Mouse (Mus musculus): ENCODE measurements at regions not wholly inside any gene's neighbourhood (a gene's known extent, or its start where the extent isn't known, plus 50 kb on each side); places are given as distances from the start of the nearest gene placed in this dataset.
A peak's percentile ranks its signal among the peaks of the same experiment; 100 is the strongest.

DNA sequence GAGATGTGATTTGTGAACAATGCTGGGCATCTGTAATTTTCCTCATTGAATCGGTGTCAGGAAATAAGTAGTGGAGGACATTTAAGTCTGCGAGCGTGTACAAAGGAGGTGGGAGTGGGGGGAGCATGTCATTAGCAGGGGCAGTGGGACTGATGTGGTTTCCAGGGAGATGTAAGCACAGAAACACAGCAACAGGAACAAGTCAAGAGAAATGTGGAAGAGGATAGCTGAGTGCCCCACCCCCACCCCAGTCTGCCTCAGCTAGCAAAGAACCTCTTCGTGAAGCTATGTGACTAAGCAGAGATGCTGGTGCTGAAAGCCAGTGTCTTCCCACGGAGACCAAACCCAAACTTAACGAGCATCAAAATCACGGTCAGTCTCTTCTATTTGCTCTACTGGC is 151.9 kb downstream of the Drd1 start:
- no peak for DNase-seq (ENCODE audit: inconsistent age in 2 of 2, low spot score in 1 of 2)

DNA sequence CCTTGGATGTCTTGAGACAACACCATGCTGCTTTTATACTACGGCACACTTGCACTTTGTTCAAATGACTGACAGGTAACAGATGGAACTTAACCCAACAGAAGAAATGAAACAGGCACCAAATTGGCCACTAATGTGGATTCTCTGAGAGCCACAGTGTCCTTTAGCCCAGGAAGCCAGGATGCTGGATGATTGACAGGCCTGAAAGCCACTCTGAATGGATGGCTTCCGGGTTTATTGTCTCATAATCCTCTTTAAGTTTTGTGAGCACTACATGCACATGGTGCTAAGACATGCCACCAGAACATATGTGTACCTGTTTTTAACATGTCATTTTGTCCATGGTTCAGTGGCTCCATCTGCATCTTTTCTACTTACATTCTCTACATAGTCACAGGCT is 152.7 kb downstream of the Drd1 start:
- no peak for DNase-seq (ENCODE audit: inconsistent age in 2 of 2, low spot score in 1 of 2)

DNA sequence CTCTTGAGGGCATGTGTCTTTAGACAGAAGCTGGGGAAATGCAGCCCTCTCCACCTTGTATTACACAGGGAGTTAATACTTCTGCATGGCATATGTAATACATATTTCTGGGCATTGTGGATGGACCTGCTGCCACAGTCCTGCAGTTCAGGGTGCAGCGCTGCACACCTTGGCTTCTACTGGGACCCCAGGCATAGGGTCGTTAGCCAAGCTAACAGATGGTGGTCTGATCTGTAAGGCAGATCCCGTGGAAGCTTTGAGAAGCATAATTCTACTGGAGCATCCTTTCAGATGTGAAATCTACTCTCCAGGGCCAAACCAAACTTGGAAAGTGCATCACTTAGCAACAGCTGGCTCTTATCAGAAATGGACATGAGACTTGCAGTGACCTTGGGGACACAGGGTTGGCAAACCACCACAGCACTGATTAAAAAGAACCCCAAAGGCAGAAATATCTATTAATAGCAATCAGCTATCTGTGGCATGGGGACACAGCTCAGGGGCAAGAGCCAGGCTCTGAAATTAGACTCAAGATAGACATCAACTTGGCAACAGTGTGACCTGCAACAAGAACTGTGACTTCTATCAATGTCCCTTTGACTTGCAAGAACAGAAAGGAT is 155.0 kb downstream of the Drd1 start:
- DNase-seq (ENCODE audit: inconsistent age in 2 of 2, low spot score in 1 of 2) = peak in 1 of 2 experiments; percentile 41

DNA sequence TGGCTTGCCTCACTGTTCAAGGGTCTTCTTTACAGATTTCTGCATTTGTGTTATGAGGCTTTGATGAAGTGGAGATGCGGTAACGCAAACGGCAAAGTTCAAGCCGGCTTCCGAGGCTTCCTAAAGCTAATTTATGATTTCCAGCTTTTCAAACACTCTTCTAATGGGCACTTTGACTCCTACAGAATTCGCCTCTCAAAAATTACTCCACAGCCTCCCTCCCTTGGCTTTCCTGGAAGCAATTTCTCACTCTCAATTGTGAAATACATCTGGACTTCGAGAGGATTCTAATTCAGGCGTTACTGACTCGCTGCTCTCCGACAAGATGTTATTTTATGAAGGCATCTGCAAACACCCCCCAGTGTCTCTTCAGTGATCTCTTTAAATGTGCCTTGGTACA is 157.2 kb downstream of the Drd1 start:
- DNase-seq (ENCODE audit: inconsistent age in 2 of 2, low spot score in 1 of 2) = no peak

DNA sequence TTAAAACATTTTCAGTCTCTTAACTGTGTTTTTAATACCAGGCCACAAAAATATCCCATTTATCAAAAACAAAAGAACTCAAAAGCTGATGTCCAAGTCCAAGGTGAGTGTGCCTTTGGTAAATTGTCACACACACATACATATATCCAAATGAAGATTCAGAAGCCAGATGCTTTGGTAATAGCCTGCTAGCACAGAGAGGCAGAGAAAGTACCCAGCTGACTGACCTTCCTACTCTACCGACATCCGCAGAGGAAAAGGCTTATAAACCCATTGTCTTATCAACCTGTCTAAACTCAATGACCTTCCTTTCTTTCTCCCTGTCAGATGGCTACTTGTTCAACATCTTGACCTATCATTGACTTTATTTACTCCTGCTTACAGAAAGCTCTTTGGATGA is 158.3 kb downstream of the Drd1 start:
- no peak for DNase-seq (ENCODE audit: inconsistent age in 2 of 2, low spot score in 1 of 2)

DNA sequence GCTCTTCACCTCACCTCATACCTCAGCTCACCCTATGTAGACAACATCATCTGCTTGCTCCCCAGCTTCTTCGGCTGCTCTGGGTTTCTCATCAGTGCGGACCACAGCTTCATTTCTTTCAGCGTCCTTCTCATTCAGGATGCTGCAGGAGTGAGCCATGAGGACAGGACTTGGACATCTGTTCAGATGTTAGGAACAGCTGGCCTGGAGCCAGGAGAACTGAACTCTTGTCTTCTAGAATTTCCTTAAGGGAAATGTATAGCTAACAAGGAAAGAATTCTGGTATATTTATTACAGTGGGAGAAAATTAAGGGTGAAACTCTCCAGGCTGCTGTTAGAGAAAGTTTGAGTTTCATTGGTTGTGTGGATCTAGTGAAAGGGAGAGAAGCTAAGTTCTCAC is 167.1 kb downstream of the Drd1 start:
- no peak for DNase-seq (ENCODE audit: inconsistent age in 2 of 2, low spot score in 1 of 2)

DNA sequence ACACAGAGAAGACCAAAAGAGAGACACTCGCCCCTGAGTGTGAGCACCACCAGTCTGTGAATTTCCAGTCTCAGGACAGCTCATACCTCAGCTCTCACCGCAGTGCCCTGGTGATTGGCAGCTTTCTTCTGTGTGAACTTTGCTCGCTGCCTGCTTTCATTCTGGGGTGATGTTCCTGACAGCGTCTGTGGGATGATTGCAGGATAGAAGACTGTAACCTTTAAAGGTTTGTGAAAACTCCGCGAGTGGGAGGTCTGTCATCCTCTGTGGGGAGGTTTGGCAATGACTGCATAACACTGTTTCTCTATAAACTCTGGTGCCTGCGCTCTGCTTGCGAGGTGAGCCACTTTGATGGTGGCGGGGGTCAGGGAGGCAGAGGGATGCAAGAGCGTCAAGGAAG is 169.7 kb downstream of the Drd1 start:
- DNase-seq (ENCODE audit: inconsistent age in 2 of 2, low spot score in 1 of 2) = no peak

DNA sequence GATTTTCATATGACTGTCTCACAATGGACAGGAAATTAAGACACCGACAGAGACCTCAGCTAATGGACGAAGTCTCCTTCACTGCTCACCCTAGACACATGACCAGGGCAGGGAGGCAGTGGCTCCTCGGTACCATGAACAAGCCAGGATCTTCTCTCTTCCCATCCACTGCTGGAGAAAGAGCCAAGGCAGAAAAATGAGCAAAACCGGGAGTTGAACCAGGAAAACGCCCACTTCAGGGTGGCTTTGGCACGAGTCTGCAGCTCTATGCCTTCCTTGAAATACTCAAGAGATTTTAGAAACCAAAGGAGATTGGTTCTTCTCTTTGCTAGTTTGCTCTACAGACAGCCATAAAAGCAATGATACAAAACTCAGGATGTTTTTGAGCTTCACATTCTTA is 172.3 kb downstream of the Drd1 start:
- DNase-seq (ENCODE audit: inconsistent age in 2 of 2, low spot score in 1 of 2) = no peak

DNA sequence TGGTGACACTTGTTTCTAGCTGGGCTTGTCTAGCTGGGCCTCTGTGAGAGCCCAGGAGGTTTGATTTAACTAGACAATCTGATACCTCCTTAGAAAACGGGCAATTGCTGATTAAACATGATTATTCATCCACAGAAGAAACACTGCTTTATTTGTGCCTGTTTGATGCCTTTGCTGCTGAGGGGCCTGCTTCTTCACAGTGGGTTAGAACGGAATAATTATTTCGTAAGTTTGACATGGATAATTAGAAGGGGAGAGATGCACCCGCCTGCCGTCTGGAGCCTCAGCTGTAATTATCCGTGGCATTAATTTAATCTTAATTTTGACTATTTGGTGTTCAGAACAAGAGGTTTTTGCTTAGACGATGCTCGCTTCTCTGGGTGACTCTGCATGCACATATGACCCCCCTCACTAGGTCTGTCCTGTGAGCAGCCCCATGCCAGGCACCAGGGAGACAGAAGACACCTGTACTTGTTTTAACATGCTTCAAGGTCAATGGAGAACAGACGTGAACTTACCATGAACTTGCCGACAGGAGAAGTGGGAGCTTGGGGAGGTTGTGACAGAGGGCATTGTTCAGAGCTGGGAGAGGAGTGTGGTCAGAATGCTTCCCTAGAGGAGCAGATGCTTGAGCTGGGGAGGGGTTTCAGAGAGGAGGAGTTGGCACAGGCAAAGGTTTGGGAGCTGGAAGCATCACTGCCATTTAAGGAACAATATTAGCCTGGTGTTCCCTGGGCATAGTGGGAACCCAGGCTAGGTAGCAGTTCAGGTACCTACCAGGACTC is 174.8 kb downstream of the Drd1 start:
- no peak for DNase-seq (ENCODE audit: inconsistent age in 2 of 2, low spot score in 1 of 2)

DNA sequence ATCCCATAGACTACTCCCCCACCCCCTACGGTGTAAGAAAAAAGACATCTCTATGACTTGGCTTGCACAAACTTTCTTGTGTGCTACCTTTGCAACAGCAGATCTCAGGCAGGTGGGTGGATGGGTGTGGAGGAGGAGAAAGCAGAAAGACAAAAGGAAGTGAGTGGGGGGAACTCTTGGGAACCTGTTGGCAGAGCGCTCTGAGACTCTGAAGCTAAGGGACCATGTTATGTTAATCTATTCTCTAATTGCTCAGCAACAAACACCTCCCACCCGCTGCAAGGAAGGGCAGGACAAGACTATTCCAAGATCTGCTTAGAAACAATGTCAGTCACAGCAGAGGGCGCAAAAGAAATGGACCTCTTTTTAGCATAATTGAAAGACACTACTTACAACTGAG is 180.0 kb downstream of the Drd1 start:
- DNase-seq (ENCODE audit: inconsistent age in 2 of 2, low spot score in 1 of 2) = no peak

DNA sequence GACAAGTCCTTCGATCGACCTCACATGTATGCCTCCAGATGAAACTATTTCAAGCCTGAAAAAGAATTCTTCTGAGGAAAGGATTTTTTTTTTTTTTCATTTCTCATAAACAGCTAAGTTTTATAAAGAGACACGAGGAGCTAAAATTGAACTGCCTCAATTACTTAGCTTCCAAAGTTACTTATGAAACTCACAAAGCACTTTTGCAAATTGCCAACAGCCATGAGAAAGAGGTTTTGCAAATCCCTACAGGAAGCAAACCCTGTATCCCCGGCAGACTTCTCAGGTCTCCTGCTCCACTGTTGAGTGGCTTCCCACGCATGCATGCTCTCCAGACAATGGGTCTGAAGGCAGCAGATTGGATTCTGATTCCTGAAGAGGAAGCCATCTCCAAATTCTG is 190.2 kb downstream of the Drd1 start:
- no peak for DNase-seq (ENCODE audit: inconsistent age in 2 of 2, low spot score in 1 of 2)

DNA sequence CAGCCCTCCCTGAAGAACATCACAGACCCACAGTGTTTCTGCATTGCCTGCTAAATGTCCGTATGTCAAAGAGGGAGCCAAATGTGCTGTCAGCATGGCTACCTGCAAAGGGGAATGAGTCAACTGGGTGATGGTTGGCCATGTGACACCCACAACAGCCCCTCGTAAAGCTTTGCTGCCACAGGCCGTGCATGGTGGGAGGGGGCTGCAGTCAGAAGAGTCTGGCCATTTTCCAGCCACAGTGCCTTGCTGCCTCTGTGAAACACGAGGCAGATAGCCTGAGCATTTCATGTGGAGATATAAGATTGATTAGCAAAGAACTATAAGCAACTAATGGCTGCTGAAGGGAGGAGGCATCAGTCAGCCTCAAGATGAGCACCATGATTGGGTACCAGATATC is 193.2 kb downstream of the Drd1 start:
- DNase-seq (ENCODE audit: inconsistent age in 2 of 2, low spot score in 1 of 2) = no peak

DNA sequence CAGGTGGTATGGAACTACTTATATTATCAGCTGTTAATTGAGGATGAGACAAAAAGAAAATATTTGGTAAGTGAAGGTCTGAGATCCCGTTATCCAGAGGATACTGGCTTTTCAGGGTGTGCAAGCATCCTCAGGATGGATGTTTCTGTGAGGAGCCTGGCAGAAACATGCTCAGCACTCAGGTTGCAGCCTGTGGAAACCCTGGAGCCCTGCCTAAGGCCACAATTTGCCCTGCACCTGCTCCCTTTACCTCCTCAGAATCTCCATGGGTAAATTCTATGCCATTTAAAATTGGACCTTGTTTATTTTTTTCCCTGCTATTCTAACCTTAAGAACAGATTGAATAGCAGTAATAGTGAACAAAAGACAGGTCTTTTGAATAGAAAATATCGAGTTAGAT is 201.3 kb downstream of the Drd1 start:
- no peak for DNase-seq (ENCODE audit: inconsistent age in 2 of 2, low spot score in 1 of 2)

DNA sequence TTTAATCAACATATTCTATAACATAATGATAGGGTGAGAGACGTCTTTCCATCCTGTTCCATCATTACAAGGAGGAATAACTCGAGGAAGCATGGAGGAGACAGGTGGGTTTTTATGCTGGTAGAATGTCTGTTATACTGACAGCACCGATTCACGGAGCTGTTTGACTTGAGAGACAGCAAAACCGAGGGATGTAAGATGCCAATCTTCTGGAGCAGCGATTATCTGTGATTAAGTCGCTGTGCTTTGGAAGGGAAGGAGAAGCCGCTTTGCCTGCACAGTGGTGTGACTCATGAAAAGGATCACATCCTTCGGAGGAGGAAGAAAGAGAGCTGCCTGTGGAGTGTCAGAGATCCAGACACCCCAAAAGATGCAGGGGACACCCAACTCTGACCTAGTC is 205.4 kb downstream of the Drd1 start:
- DNase-seq (ENCODE audit: inconsistent age in 2 of 2, low spot score in 1 of 2) = no peak

DNA sequence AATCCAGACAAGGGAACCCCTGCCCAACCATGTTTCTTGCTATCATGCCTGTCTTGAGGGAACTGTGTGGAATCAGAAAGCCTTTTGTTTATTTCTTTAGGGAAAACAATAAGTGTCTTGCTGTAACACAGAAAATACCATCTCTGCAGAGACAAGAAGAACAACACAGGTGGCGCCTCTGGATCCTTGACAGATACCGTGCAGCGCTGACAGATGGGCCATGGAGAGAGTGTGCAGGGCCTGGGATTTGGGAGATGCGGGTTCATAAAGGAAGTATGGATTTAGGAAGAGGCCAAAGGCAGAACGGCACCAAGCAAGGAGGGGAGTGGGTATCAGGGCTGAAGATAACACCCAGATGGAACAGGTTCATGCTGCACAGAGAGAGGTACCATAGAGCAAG is 209.3 kb downstream of the Drd1 start:
- no peak for DNase-seq (ENCODE audit: inconsistent age in 2 of 2, low spot score in 1 of 2)

DNA sequence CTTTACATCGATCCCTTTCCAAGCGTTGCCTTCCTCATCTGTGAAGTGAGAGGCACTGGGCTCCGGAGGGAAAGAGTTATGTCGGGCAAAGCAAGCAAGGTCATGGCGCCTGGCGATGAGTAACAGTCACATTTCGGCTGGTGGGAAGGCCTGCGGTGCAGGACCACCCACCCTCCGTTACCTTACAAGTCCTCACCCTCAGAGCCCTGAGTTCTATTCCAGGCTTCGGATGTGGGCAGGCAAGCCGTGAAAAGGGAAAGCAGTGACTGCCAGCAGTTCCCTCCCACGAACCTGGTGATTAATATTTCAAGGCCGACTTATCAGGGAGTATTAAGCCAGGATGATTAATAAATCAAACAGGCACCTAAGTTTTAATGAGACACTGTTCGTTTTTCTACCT is 209.7 kb downstream of the Drd1 start:
- no peak for DNase-seq (ENCODE audit: inconsistent age in 2 of 2, low spot score in 1 of 2)

DNA sequence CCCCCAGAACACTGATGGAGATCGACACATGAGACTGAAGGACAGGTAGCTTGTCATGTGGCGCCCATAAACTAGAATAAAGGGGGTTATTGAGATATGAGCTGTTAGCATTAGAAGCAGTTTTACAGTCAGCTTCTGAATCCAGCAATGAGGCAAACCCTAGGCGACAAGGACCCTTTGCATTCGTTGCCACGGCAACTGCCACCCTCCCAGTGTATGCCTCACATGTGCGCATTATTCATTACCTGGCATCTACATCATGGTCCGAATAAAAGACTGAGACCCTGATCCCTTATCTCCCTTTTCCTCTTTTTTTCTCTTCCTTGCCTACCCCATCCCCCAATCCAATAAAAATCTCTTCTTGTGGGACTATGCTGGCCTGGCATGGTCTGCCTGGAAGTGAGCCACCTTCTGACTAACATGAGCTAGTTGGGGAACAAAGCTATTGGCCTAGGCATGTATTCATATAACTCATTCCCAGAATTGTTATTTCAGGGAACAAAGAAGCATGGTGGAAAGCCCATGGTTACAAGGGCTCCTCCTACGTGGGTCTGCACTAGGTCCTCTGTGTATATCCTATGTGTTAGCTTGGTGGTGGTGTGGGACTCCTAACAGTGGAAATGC is 229.4 kb downstream of the Drd1 start:
- no peak for DNase-seq (ENCODE audit: inconsistent age in 2 of 2, low spot score in 1 of 2)

DNA sequence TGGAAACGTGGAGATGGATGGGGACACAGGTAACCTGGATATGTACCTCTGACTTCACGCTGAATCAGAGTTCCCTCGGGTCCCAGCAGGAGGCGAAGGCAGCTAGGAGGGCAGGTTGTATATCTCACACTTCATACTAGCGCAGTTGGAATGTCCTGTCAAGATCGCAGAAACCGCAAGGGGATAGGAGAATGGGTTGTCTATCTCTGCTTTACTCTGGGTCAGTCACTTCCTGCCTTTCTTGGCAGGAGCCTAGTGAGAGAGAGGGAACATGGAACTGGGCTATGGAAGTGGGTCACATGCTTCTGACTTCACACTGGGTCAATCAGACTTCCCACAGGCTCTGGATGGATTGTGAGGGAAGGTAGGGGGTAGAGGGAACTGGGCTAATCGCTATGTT is 233.4 kb downstream of the Drd1 start:
- no peak for DNase-seq (ENCODE audit: inconsistent age in 2 of 2, low spot score in 1 of 2)

DNA sequence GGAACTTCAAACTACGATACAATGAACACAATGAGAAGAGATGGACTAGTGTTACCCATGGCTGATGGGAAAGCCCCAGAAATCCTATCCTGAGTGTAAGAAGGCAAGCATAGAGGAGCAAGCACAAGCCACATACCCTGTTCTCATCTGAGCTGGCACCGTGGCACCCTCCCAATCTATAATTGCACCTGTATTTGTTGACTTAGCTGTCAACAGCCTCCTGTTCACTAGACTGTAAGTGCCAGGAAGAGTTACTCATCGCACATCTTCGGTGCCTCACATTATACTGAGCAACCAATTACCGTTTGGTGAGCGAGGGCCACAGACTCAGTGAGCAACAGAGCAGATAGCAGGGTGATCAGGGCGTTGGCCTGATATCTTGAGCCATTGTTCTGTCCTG is 239.9 kb downstream of the Drd1 start:
- DNase-seq (ENCODE audit: inconsistent age in 2 of 2, low spot score in 1 of 2) = no peak

DNA sequence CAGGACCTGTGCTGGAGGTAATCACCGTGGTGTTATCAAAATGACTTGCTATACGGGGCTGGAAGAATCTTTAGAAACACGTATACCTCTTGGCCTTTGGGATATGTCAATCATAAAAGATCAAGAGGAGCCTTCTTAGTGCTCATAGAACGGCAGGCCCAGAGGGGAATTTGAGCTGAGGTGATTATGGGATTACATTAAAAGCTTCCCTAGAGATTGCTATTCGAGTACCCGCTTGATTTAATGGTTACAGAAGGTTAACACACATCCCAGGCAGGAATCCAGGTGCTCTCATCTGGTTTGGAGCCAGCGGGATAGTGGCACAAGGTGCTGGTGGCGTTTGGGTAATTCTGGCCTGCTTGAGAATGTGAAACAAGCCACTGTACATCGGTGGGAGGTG is 241.4 kb downstream of the Drd1 start:
- no peak for DNase-seq (ENCODE audit: inconsistent age in 2 of 2, low spot score in 1 of 2)

DNA sequence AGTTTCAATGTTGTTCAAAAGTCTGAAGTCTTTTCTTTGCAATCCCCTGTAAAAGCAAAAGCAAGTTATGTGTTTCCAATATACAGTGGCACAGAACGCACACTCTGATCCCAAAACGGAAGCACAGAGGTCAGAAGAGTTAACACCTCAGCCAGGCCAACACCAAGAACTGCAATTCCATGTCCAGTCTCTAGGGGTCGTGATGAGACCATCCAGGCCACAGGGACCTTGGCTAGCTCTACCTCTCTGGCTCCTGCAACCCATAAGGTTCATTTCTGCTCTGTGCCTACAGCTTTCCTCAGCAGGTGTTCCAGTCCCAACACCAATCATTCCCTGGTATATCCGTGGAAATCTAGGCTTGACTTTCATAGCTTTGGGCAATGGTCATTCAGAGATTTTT is 243.6 kb downstream of the Drd1 start:
- peak; percentile 46 to 83 for DNase-seq (ENCODE audit: inconsistent age in 2 of 2, low spot score in 1 of 2)

DNA sequence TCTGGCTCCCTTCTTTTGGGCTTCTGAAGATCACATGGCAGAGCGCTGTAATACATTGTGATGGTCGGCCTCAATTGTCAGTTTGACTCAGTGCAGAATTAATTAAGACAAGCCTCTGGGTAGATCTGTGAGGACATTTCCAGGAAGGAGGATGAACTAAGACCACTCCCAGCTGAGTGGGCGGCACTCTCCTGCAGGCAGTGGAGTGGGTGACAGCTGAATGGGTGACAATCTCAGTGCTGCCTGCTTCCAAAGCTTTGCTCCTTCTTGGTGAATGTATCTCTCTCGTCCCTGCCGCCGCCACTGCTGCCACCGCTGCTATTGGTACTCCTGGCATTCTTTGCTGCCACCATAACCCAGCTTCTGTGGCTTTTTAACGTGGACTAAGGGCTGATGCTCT is 244.4 kb downstream of the Drd1 start:
- no peak for DNase-seq (ENCODE audit: inconsistent age in 2 of 2, low spot score in 1 of 2)

Data from adrenal gland, adult (tissue).